Mouse (Mus musculus) lung, postnatal 0 days (tissue): ENCODE measurements around the gene Galc. TPM values are rescaled to one million over a fixed set of nuclear protein-coding genes. Genes with fewer than 3 reads are reported as not detected.

ENCODE experiments used
- ATAC-seq: fragments of 200-750 bp; cut with Nextera tagmentation; 2 replicates; pipeline ENCODE4 v1.8.0; 2017; ENCODE audit warnings: moderate library complexity
- DNase-seq: peaks from one replicate; pipeline ENCODE4 v3.0.0-alpha.2; 2016; ENCODE audit warnings: low spot score
- H3K27ac ChIP-seq: fragments of 300-500 bp; sonication (generic); 2 replicates; pipeline ENCODE4 v1.5.1; 2014; ENCODE audit warnings: antibody characterized with exemption, mild to moderate bottlenecking, low read length, mixed read lengths
- H3K27me3 ChIP-seq: fragments of 300-500 bp; sonication (generic); replicated peaks from 2 replicates; pipeline ENCODE4 v1.6.1; 2014; ENCODE audit warnings: low read length, mixed read lengths; ENCODE audit not compliant: insufficient read depth
- H3K36me3 ChIP-seq: fragments of 300-500 bp; sonication (generic); 2 replicates; pipeline ENCODE4 v1.6.1; 2014; ENCODE audit warnings: low read length, mixed read lengths; ENCODE audit not compliant: insufficient read depth
- H3K4me1 ChIP-seq: fragments of 300-500 bp; sonication (generic); 2 replicates; pipeline ENCODE4 v1.6.1; 2014; ENCODE audit warnings: antibody characterized with exemption, low read depth, low read length, mixed read lengths; ENCODE audit not compliant: insufficient read depth
- H3K4me2 ChIP-seq: fragments of 300-500 bp; sonication (generic); replicated peaks from 2 replicates; pipeline ENCODE4 v1.6.1; 2014; ENCODE audit warnings: low read depth, mild to moderate bottlenecking, low read length, moderate library complexity, mixed read lengths
- H3K4me3 ChIP-seq: fragments of 300-500 bp; sonication (generic); 2 replicates; pipeline ENCODE4 v1.5.1; 2014; ENCODE audit warnings: low read depth, low read length
- H3K9ac ChIP-seq: fragments of 300-500 bp; sonication (generic); replicated peaks from 2 replicates; pipeline ENCODE4 v1.6.1; 2014; ENCODE audit warnings: low read depth, mild to moderate bottlenecking
- H3K9me3 ChIP-seq: fragments of 300-500 bp; sonication (generic); 2 replicates; pipeline ENCODE4 v1.6.1; 2016; ENCODE audit warnings: low read length, mixed read lengths
- CTCF ChIP-seq: IDR thresholded peaks from 2 replicates; pipeline ENCODE4 v1.5.1; 2016; ENCODE audit warnings: antibody characterized with exemption, mild to moderate bottlenecking
- EP300 ChIP-seq: IDR thresholded peaks from 2 replicates; pipeline ENCODE4 v1.6.1; 2016; ENCODE audit warnings: antibody characterized with exemption, mild to moderate bottlenecking, control low read depth
- WGBS: fragments of 180-500 bp; shearing (Covaris S2); extraction: QIAGEN DNeasy Blood & Tissue Kit; methylation state at CpG from one replicate; pipeline ENCODE4 v1.1.7; 2014; 5-methylcytosine and 5-hydroxymethylcytosine counted together
- polyA plus RNA-seq: library from polyadenylated mRNA; unstranded; fragments of >200 nt; fragmentation: Nextera tagmentation; extraction: Ambion mirVana; gene quantifications from 2 replicates; pipeline ENCODE4 v1.2.1, GENCODE M21; 2015

Gene Galc
- polyA plus RNA-seq, 1 experiment from 2014 or later = 13.8 TPM

DNA sequence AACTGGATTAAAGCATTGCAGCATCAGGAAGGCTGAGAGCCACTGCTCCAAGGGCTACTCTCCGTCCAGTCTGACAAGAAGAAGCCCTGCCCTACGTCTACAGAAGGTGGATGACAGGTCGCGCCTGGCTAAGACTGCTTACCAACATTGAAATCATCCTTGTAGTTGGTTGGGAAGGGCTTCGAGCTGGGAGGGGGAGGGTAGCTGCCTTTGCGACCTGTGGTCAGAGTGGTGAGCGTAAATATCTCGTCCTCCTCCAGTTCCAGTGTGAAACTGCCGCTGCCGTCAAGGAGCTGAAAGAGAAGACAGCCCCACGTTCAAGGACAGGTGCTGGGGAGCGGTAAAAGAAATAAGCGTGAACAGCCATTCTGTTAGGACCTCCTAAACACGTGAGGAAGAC lies 45.1 kb downstream of the Galc start:
- no peak overlapping the region for H3K27ac ChIP-seq
- no peaks in the 10 kb centered on the region for H3K4me1 ChIP-seq
- H3K4me3 ChIP-seq = no peak overlapping the region
- WGBS = 72% methylated on average over 14 of the region's 14 CpGs
- H3K27me3 ChIP-seq = no peaks in the 10 kb centered on the region
- DNase-seq = no peak
- no peak overlapping the region for H3K9ac ChIP-seq
- no peak for ATAC-seq
- no peak for TF ChIP-seq CTCF
- no peak for TF ChIP-seq EP300
- H3K4me2 ChIP-seq = no peak overlapping the region
- H3K9me3 ChIP-seq = no peaks in the 10 kb centered on the region
- H3K36me3 ChIP-seq = no peaks in the 10 kb centered on the region

DNA sequence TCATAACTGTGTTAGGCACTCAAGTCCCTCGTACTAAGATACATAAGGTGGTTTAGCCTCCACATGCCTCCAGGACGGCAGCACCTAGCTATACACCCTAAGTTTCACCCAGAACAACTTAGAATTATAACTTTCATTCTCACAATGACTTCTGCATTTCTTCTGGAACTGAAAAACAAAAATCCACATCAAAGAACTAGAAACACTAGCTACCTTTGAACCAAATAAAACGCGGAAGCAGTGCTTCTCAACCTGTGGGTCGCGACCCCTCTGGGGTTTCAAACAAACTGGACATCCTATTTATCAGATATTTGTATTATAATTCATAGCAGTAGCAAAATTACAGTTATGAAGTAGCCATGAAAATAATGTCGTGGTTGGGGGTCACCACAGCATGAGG lies 45.5 kb downstream of the Galc start:
- Histone ChIP-seq H3K27ac (no peak overlapping the region), H3K4me1 (no peaks in the 10 kb centered on the region), H3K9me3 (no peaks in the 10 kb centered on the region), H3K36me3 (no peaks in the 10 kb centered on the region), H3K27me3 (no peaks in the 10 kb centered on the region), H3K9ac (no peak overlapping the region), H3K4me3 (no peak overlapping the region), H3K4me2 (no peak overlapping the region)
- TF ChIP-seq EP300 (no peak), CTCF (no peak)
- 84% methylated on average over 7 of the region's 7 CpGs for WGBS
- DNase-seq (no peak), ATAC-seq (no peak)

DNA sequence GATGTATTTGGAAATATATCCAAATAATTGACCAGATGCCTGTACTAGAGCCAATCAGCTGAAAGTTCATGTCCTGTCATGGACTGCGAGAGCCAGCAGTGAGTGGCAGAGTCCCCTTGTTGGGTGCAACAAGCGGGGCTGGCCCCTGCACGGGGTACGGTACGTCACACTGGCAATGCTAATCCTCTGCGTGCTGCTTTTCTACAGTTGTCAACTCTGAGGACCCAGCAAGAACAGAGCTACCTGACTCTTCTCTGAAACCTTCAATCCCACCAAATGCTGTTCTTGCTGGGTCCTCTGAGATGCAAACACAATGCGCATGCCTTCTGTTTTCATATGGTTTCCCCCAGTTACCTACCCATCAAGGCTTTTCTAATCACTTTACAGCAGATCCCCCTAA lies 45.9 kb downstream of the Galc start:
- Histone ChIP-seq H3K9me3 (no peaks in the 10 kb centered on the region), H3K4me2 (no peak overlapping the region), H3K9ac (no peak overlapping the region), H3K27ac (no peak overlapping the region), H3K27me3 (no peaks in the 10 kb centered on the region), H3K4me3 (no peak overlapping the region), H3K4me1 (no peaks in the 10 kb centered on the region), H3K36me3 (no peaks in the 10 kb centered on the region)
- DNase-seq (no peak), ATAC-seq (no peak)
- TF ChIP-seq EP300 = no peak
- no peak for TF ChIP-seq CTCF
- WGBS = 97% methylated on average over 7 of the region's 7 CpGs

DNA sequence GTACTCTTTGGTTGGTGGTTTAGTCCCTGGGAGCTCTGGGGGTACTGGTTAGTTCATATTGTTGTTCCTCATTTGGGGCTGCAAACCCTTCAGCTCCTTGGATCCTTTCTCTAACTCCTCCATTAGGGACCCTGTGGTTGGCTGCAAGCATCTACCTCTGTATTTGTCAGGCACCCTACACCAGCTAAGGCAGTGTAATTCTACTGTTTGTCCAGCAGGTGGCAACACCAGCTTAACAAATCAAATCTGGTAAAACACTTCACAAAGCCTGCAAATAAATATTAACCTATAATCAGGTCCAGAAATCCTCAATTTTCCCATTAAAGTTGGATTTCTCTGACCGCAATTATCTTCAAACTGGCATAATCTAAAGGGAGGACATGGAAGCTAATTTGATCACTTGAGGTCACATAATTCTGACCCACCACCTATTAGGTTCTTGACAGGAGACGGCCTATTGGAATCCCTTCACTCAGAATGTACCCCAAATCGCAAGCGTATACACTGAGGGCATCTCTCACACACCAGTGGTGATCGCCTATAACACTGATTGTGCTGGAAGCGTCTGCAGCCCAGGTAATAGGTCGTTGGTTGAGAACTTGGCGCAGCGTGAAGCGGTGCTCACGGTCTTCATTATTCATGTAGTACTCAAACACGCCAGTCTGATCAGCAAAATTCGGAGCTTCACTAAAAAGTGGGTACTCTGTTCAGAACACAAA lies 46.6 kb downstream of the Galc start:
- Histone ChIP-seq H3K9me3 (no peaks in the 10 kb centered on the region), H3K36me3 (no peaks in the 10 kb centered on the region), H3K4me1 (no peaks in the 10 kb centered on the region), H3K27ac (no peak overlapping the region), H3K9ac (no peak overlapping the region), H3K4me3 (no peak overlapping the region), H3K4me2 (no peak overlapping the region), H3K27me3 (no peaks in the 10 kb centered on the region)
- TF ChIP-seq CTCF (peak; percentile 85), EP300 (no peak)
- ATAC-seq (peak; percentile 23; the same call in 1 of the 2 replicates), DNase-seq (peak; percentile 73)
- WGBS = 87% methylated on average over 13 of the region's 13 CpGs

DNA sequence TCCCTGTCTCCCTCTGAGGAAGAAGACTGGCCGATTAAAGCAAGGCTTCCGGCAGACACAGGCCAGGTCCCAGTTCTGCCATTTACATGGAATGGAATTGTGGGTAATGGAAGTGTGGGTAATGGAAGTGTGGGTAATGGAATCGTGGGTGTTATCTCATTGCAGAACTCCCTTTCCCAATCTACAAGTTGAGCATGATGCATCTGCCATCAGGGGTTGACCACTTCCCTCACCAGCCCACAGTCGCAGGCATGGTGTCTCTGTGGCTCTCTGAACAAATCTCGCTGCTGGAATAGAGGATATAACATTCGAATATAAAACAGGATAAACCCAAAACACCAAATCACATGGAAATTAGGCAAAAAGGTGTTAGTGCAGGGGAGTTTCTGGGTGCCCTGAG lies 48.8 kb downstream of the Galc start:
- no peaks in the 10 kb centered on the region for H3K4me1 ChIP-seq
- TF ChIP-seq CTCF (no peak), EP300 (no peak)
- no peak for ATAC-seq
- no peaks in the 10 kb centered on the region for H3K36me3 ChIP-seq
- H3K9ac ChIP-seq = no peak overlapping the region
- no peaks in the 10 kb centered on the region for H3K9me3 ChIP-seq
- WGBS = 86% methylated on average over 6 of the region's 6 CpGs
- no peak overlapping the region for H3K27ac ChIP-seq
- H3K4me3 ChIP-seq = no peak overlapping the region
- H3K4me2 ChIP-seq = no peak overlapping the region
- no peak for DNase-seq
- H3K27me3 ChIP-seq = no peaks in the 10 kb centered on the region

DNA sequence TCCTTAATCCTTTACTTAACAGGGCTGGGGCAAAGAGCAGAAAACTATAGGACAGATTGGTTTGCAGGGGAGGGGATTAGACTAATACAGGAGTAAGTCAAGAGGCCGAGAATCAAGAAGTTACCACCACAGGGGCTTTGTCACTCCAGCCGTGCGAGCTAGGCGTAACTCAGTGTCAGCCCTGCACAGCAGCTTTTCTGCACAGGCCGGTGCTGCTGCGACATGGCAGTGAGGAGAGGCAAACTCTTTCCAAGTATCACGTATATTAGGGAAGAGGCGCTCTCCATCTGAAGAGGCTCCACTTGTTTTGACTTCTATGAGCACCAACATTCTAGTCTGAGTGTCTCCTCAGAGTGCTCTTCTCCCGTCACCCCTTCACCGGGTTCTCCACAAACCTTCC lies 51.2 kb downstream of the Galc start:
- H3K4me2 ChIP-seq = no peak overlapping the region
- no peak overlapping the region for H3K4me3 ChIP-seq
- 84% methylated on average over 10 of the region's 10 CpGs for WGBS
- no peaks in the 10 kb centered on the region for H3K4me1 ChIP-seq
- H3K27me3 ChIP-seq = no peaks in the 10 kb centered on the region
- H3K9ac ChIP-seq = no peak overlapping the region
- no peak overlapping the region for H3K27ac ChIP-seq
- no peaks in the 10 kb centered on the region for H3K36me3 ChIP-seq
- DNase-seq (no peak), ATAC-seq (no peak)
- no peaks in the 10 kb centered on the region for H3K9me3 ChIP-seq
- TF ChIP-seq CTCF (no peak), EP300 (no peak)
